Mouse (Mus musculus) naive thymus-derived CD4-positive, alpha-beta T cell, adult 2 months (primary cell): ENCODE data around the gene Angel1.

ENCODE experiments used
- DNase-seq: peaks from one replicate; pipeline ENCODE4 v3.0.0-alpha.2; 2011; ENCODE audit warnings: low read depth

Gene Angel1

GRCm38 (mm10) chr12:86726120-86726640 lies at the start of gene Angel1:
Angel1 (minus strand) TSS chr12:86726460.
- peak; percentile 99 for DNase-seq

DNA sequence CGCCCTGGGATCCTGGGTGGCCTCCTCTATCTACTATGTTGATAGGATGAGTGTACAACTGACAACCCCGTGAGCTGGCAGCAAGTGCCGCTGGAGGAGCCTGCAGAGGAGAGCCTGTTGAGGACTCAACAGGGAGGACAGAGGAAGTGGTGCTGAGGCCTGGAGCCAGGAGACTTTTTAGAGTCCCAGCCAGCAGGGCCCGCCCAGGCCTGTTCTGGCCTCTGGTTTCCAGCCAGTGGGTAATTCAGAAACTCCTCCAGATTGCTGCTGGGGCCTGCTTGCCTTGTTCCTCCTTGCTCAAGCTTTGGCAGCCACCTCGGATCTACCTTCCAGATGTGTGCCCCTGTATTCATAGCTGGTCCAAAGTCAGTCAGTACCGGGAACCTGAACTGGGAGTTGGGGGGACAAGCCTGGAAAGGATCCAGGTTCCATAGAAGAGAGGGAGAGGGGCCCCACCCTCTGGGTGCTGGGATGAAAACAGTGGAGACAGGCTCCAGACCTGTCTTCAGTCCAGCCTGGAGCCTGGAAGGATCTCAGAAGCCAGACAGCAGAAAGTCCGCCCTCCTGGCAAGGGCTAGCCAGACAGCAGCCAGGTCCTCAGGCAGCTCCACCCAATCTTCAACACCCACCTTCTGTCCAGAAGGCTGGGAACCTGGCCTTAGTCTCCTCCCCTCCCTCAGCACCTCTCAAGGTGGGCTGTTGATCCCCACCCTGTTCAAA lies 49.5 kb upstream of the Angel1 start:
- DNase-seq, result no peak

DNA sequence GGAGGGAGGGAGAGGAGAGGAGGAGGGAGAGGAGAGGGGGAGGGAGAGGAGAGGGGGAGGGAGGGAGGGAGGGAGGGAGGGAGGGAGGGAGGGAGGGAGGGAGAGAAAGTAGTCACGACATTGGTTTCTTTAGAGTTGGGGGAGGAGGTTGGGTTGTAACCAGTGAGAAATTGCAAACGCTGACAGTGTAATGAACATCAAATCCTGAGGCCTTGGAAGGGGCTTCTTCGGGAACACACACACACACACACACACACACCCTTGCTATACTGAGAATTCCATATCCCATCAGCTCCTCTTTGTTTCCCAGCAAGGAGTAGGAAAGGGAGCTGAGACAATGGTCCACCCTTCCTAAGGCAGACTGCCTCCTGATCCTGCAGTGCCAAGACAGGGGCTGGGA lies 46.3 kb upstream of the Angel1 start:
- DNase-seq, result peak; percentile 15

- peak; percentile 93 for DNase-seq
These were observed 45.7 kb upstream of the Angel1 start for GRCm38 (mm10) chr12:86771823-86772427.

DNA sequence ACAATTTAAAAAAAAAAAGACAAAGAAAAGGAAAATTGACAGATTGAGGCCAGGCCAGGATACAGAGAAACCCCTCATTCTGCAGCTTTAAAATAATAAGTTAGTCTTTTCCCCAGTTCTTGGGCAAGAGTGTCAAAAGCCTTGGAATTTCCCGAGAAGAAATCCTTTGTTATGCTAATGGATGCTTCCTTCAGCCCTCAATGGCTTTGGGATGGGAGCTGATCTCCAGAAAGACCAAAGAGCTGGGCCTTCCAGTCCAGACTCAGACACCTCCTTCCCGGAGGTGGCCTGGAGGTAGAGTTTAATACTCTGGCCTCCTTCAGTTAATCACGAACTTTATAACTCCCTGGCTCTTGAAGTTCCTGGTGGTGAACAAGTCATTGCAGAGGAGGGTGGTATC lies 44.7 kb upstream of the Angel1 start:
- no peak for DNase-seq

GRCm38 (mm10) chr12:86770261-86770670 lies 44.0 kb upstream of the Angel1 start:
- no peak for DNase-seq

DNA sequence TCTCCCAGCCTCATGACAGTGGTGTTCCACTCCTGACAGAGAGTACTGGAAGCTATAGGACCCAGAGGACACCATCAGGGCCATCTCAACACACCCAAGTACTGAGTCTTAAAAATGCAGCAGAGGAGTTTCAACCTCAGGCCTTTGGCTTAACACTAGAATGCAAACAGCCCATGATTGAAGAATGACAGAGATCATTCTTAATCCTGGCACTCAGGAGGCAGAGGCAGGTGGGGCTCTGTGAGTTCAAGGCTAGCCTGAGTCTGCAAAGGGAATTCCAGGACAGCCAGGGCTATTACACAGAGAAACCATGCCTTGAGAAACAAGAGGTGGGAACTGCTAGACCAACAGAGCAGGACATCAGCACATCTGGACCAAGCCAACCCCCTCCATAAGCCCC lies 43.6 kb upstream of the Angel1 start:
- DNase-seq, result no peak

DNA sequence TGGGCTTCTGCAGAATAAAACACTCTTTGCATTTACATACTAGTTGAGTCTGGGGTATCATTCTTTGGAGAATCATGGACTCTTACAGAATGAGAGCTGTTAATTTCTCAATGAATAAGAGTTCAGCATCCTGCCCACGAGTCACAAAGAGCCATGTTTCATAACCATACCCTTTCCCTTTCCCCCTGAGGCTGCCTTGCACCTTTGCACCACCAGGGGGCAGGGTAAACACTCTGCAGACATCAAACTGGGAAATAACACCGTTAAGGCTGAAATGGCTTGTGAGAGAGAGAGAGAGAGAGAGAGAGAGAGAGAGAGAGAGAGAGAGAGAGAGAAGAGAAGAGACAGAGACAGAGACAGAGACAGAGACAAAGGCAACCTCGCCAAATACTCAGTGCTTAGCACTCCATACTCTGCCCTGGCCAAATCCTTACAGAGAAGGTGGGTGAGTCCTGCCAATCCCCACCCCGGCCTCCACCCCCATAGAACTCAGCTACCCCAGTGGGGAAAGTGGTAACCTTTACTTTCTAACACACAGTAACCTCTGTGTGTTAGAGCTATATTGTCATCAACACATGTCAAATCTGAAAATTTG lies 42.8 kb upstream of the Angel1 start:
- DNase-seq, result peak; percentile 88

DNA sequence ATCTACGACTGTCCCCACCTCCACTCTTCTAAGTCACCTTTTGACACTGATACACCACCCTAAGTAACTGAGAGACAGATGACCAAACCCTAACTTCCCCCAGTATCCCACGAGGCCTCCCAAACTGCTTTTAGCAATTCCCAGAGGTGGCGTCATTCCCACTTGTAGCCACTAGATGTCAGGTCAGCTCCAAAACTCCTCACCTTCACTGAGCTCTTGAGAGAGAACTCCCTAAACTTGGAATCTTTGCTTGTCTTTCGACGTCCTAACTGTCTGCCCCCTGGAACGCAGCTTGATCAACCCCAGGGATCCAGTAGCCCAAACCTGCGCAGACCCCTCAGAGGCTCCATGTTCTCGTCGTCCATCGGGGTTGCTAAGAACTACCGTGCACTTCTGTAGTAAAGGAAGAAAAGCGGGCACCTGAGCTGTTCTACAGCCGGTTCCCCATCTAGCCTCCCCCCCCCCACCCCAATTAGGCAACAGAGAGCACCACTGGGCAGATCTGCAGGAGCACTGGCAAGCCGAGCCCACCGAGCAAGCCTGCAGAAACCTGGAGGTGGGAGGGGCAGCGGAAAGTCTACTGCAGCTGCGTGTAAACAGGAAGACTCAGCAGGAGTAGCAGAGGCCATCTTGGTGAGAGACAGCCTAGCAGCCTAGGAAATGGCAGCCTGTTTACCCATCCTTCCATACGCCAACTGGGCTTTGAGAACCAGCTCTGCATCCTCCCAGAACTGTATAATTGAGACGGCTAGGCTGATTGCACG lies 41.8 kb upstream of the Angel1 start:
- peak; percentile 61 for DNase-seq

DNA sequence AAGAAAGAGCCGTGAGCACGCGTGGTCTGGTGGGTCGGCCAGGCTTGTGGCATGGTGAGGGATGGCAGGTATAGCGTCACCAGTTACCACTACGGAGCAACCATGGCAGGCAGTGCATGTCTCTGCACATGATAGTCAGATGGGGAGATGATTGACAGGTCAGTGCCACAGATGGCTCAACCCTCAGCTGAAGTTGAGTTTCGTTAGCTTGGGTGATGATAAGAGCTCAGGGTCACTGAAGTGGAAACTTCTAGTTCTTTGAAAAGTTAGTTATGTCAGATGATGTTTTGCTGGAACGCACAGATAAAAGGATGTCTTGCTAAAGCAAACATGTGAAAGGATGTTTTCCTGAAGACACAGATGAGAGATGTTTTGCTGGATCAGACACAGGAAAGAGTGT lies 40.2 kb upstream of the Angel1 start:
- DNase-seq, result no peak

- no peak for DNase-seq
These were observed 37.8 kb upstream of the Angel1 start for GRCm38 (mm10) chr12:86764060-86764459.

DNA sequence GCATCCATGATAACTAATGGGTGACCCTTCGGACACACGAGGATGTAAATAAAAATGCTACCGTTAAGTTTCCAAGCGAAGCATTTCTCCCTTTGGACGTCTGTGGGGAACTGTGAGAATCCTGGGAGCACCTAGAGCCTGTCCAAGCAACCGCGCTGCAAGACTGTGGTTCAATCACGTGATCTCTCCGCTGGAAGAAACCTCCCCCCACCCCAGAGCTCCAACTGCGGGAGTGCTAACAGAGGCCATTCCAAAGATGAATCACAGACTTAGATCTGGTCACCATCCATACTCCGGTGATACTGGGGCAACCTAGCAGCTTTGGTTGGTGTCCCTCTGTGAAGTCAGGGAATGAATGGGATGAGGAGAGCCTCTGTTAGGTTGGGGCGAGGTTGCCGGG lies 34.8 kb upstream of the Angel1 start:
- no peak for DNase-seq

- DNase-seq, result no peak
These were observed 8.1 kb upstream of the Angel1 start, which contains the start of gene Lrrc74a for GRCm38 (mm10) chr12:86734319-86734810. Lrrc74a (plus strand) TSS chr12:86734369.

DNA sequence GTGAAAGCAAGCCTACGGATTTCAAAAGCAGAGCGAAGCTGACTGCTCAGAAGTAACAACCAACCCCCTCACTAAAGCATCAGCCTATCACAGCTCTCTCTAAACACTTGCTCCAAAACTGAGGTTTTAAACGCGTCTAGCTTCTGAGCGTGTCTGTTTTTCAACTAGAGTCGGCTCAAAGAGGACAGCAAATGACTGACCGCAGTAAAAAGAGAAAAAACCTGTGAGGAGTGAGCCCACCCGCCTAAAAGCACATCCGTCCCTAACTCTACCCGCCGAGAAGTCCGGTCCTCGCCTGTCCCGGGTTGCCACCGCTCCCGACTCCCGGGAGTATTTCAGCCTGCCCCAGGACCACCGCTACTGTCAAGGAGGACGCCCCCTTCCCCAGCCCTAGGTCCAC lies 554 bp downstream of the Angel1 start:
- DNase-seq, result peak; percentile 61

DNA sequence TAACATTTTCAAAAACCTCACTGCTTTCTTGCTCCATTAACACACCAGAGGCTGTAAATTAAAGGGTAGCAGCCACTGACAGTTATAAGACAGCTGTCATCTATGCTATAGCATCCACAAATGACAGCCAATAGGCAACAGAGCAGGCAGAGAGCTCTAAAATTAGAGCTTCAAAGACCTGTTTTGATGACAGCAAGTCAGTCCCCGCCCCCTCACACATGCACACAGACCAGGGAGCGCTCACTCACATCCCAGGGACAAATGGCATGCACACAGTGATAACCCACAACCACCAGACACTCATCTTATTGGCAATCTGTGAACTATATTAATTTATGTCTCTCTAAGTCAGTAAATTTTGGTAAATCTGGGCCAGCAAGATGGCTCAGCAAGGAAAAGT lies 2.0 kb downstream of the Angel1 start:
- DNase-seq, result peak; percentile 6

- no peak for DNase-seq
These were observed 4.8 kb downstream of the Angel1 start for GRCm38 (mm10) chr12:86721453-86721852.

GRCm38 (mm10) chr12:86719961-86720639 lies 6.2 kb downstream of the Angel1 start:
- no peak for DNase-seq

- no peak for DNase-seq
These were observed 9.3 kb downstream of the Angel1 start for GRCm38 (mm10) chr12:86716962-86717361.

- DNase-seq, result peak; percentile 66
These were observed 10.9 kb downstream of the Angel1 start for GRCm38 (mm10) chr12:86715401-86715800.

- DNase-seq, result no peak
These were observed 12.2 kb downstream of the Angel1 start for GRCm38 (mm10) chr12:86714026-86714425.

GRCm38 (mm10) chr12:86705843-86706242 lies 20.4 kb downstream of the Angel1 start:
- no peak for DNase-seq

GRCm38 (mm10) chr12:86702690-86703089 lies 23.6 kb downstream of the Angel1 start:
- DNase-seq, result no peak
